Mouse (Mus musculus) ES-E14 (cell line): ENCODE results near the gene B430306N03Rik.

Experiments used
- CHD2 ChIP-seq: IDR thresholded peaks from 2 replicates; pipeline ENCODE4 v1.6.1; 2014; ENCODE audit warnings: mild to moderate bottlenecking, low read depth, low read length, inconsistent platforms
- MAFK ChIP-seq: IDR thresholded peaks from 2 replicates; pipeline ENCODE4 v1.6.1; 2014; ENCODE audit warnings: mild to moderate bottlenecking, low read depth, low read length, inconsistent platforms; ENCODE audit not compliant: insufficient read depth
- ZC3H11A ChIP-seq: IDR thresholded peaks from 2 replicates; pipeline ENCODE4 v1.6.1; 2012; ENCODE audit warnings: low read depth, mild to moderate bottlenecking, inconsistent platforms, low read length, borderline replicate concordance
- ZNF384 ChIP-seq: IDR thresholded peaks from 2 replicates; pipeline ENCODE4 v1.6.1; 2012; ENCODE audit warnings: low read depth, low read length, inconsistent platforms

- TF ChIP-seq CHD2 (no peak), ZNF384 (no peak), MAFK (0 out of 2 replicates have a peak, but pooled peaks have one; percentile 27), ZC3H11A (no peak)
Measured at GRCm38 (mm10) chr17:48275736-48276135, 40.2 kb upstream of the B430306N03Rik start.
